Mouse (Mus musculus): ENCODE data around the gene Cnih3. TPM values are rescaled to one million over a fixed set of nuclear protein-coding genes. Genes with fewer than 3 reads are reported as not detected.

Cnih3 gene
- polyA plus RNA-seq, 1 experiment from 2014 or later, result 0.13 TPM

DNA sequence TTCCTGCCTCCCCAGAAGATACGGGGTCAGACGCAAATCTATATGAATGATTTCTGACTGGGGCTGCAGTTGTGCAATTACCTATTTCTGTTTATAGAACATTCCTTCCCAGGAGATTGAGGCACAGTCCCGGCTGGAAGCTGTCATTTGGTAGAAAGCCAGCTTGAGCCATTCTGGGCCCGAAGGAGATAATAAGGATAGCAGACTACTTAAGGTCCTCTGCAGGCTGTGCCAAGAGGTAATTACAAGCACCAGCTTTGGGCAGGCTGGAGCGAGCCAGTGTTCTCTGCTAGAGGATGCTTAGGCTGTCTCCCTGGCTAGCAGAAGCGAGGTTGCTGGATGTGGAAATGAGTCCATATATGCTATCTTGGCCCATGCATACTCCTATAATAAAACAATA lies 70.4 kb downstream of the Cnih3 start:
- Histone ChIP-seq H3K9me3 (replicated peaks; ENCODE audit: low read length) (no peaks in the 10 kb centered on the region), H3K27me3 (ENCODE audit: insufficient read depth, low read length) (no peaks in the 10 kb centered on the region), H3K9ac (ENCODE audit: low read depth, low read length) (no peak overlapping the region), H3K27ac (no peak overlapping the region), H3K36me3 (ENCODE audit: insufficient read depth, low read length) (no peaks in the 10 kb centered on the region), H3K4me2 (ENCODE audit: low read length) (no peak overlapping the region), H3K4me3 (replicated peaks; ENCODE audit: low read depth, low read length) (no peak overlapping the region), H3K4me1 (replicated peaks; ENCODE audit: insufficient read depth, low read length) (peaks cover 8% of the 10 kb centered on the region; the same call in 1 of the 2 replicates)
- no peak for DNase-seq (ENCODE audit: low spot score)
- no peak for TF ChIP-seq CTCF (IDR thresholded peaks at IDR 0.05; ENCODE audit: low read depth)
- no peak for ATAC-seq (replicated peaks; ENCODE audit: low FRiP score, low read depth)
- WGBS, result 62% methylated on average over 6 of the region's 6 CpGs

DNA sequence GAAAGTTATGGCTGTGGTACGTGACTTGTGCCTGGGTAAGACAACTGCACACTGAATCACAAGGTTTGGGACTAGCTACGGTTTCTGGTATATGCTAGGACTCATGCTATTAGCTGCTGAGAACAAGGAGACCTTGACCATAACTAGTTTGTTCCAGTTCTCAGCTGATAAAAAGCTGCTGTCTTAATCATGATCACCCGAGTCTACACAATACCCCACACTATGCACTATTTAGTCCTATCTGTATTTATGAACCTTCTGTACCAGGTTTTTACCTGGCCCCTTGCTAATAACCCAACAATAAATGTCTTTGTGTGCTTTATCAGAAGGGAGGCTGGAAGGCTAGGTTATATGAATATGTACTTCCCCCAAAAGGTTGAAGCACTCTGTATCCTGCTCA lies 72.5 kb downstream of the Cnih3 start:
- peaks cover 5% of the 10 kb centered on the region; the same call in 1 of the 2 replicates for H3K4me1 ChIP-seq (replicated peaks; ENCODE audit: insufficient read depth, low read length)
- H3K4me3 ChIP-seq (replicated peaks; ENCODE audit: low read depth, low read length), result no peak overlapping the region
- DNase-seq (ENCODE audit: low spot score) (no peak), ATAC-seq (replicated peaks; ENCODE audit: low FRiP score, low read depth) (no peak)
- H3K9ac ChIP-seq (ENCODE audit: low read depth, low read length), result no peak overlapping the region
- H3K9me3 ChIP-seq (replicated peaks; ENCODE audit: low read length), result no peaks in the 10 kb centered on the region
- H3K27ac ChIP-seq, result no peak overlapping the region
- 86% methylated on average over 3 of the region's 3 CpGs for WGBS
- no peak overlapping the region for H3K4me2 ChIP-seq (ENCODE audit: low read length)
- H3K36me3 ChIP-seq (ENCODE audit: insufficient read depth, low read length), result no peaks in the 10 kb centered on the region
- H3K27me3 ChIP-seq (ENCODE audit: insufficient read depth, low read length), result no peaks in the 10 kb centered on the region
- TF ChIP-seq CTCF (IDR thresholded peaks at IDR 0.05; ENCODE audit: low read depth), result no peak

DNA sequence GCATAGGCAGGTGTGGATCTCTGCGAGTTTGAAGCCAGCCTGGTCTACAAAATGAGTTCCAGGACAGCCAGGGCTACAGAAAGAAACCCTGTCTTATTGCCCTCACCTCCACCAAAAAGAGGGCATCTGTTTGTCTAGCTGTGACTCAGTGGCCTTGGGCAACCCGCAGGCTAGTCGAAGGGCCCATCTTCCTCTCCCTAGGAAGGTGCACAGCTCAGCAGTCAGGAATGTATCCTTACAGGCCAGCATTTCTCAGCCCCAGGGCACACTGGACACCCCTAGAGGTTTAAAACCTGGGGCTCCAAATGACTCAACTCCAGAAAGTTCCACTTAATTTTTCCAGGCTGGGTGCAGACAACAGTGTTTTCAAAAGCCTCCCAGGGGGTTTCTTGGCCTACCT lies 73.0 kb downstream of the Cnih3 start:
- no peak for ATAC-seq (replicated peaks; ENCODE audit: low FRiP score, low read depth)
- WGBS, result 90% methylated on average over 3 of the region's 3 CpGs
- Histone ChIP-seq H3K4me3 (replicated peaks; ENCODE audit: low read depth, low read length) (no peak overlapping the region), H3K27ac (no peak overlapping the region), H3K4me1 (replicated peaks; ENCODE audit: insufficient read depth, low read length) (0 out of 2 replicates have a peak, but pooled peaks cover under 1% of the 10 kb centered on the region), H3K9me3 (replicated peaks; ENCODE audit: low read length) (no peaks in the 10 kb centered on the region), H3K4me2 (ENCODE audit: low read length) (no peak overlapping the region), H3K27me3 (ENCODE audit: insufficient read depth, low read length) (no peaks in the 10 kb centered on the region), H3K9ac (ENCODE audit: low read depth, low read length) (no peak overlapping the region), H3K36me3 (ENCODE audit: insufficient read depth, low read length) (no peaks in the 10 kb centered on the region)
- DNase-seq (ENCODE audit: low spot score), result no peak
- no peak for TF ChIP-seq CTCF (IDR thresholded peaks at IDR 0.05; ENCODE audit: low read depth)

DNA sequence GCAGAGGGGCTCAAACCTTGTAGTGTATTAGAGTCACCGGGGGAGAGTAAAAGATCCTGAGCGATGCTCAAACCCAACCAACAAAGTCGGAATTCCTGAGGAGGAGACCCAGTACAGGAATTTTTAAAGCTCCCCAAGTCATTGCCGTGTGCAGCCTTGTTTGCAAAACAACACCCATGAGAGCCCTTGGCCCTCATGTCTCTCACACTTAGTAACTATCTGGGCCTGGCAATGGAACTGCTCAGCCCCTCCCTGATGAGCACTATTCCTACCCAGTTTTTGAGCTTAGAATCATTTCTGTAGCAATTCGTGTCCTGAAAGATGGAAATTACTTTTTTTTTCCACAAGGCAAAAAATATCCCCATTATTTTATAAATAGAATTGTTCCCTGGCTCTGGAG lies 74.0 kb downstream of the Cnih3 start:
- Histone ChIP-seq H3K36me3 (ENCODE audit: insufficient read depth, low read length) (no peaks in the 10 kb centered on the region), H3K9ac (ENCODE audit: low read depth, low read length) (no peak overlapping the region), H3K9me3 (replicated peaks; ENCODE audit: low read length) (no peaks in the 10 kb centered on the region), H3K27me3 (ENCODE audit: insufficient read depth, low read length) (no peaks in the 10 kb centered on the region), H3K4me2 (ENCODE audit: low read length) (no peak overlapping the region), H3K4me3 (replicated peaks; ENCODE audit: low read depth, low read length) (no peak overlapping the region), H3K27ac (no peak overlapping the region), H3K4me1 (replicated peaks; ENCODE audit: insufficient read depth, low read length) (no peaks in the 10 kb centered on the region)
- WGBS, result 70% methylated on average over 5 of the region's 5 CpGs
- DNase-seq (ENCODE audit: low spot score) (no peak), ATAC-seq (replicated peaks; ENCODE audit: low FRiP score, low read depth) (no peak)
- no peak for TF ChIP-seq CTCF (IDR thresholded peaks at IDR 0.05; ENCODE audit: low read depth)

DNA sequence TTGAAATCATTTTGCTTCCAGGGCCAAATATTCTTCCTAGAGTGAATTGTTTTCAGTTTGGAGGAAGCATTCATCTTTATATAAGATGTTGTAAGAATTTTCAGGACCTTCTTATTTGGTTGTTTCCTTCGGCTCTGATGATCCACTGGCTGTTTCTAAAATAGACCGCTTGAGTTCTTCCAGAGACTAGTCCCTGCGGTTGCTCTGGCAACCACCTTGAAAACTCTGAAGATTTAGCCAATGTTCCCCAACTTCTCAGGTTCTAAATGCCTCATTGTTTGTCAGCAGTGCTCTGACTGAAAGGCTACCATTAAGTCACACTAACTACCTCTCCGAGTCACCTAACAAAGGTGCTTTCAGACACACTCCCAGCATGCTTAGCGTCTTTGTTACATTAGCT lies 80.8 kb downstream of the Cnih3 start:
- DNase-seq (ENCODE audit: low spot score) (no peak), ATAC-seq (replicated peaks; ENCODE audit: low FRiP score, low read depth) (no peak)
- Histone ChIP-seq H3K4me2 (ENCODE audit: low read length) (no peak overlapping the region), H3K36me3 (ENCODE audit: insufficient read depth, low read length) (no peaks in the 10 kb centered on the region), H3K4me1 (replicated peaks; ENCODE audit: insufficient read depth, low read length) (no peaks in the 10 kb centered on the region), H3K9me3 (replicated peaks; ENCODE audit: low read length) (no peaks in the 10 kb centered on the region), H3K4me3 (replicated peaks; ENCODE audit: low read depth, low read length) (no peak overlapping the region), H3K27ac (no peak overlapping the region), H3K27me3 (ENCODE audit: insufficient read depth, low read length) (no peaks in the 10 kb centered on the region), H3K9ac (ENCODE audit: low read depth, low read length) (no peak overlapping the region)
- 84% methylated on average over 5 of the region's 5 CpGs for WGBS
- TF ChIP-seq CTCF (IDR thresholded peaks at IDR 0.05; ENCODE audit: low read depth), result no peak

DNA sequence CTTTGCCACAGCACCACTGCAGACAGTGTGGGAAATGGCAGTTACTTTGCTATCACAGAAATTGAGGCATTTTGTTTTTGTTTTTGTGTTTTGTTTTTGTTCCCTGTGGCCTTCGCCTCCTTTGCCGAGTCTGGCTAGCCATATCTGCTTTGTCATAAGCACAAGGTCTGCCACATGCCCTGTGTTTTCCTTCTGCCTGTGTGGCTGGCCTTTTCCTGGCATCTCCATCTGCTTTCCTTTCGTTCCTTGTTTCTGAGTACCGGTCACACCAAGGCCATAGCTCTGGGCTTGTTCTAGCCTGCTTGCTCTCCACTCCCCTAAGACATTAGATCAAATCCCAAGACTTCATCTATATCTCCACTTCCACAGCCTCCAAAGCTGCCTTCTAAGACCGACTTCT lies 83.0 kb downstream of the Cnih3 start:
- H3K4me3 ChIP-seq (replicated peaks; ENCODE audit: low read depth, low read length), result no peak overlapping the region
- H3K9ac ChIP-seq (ENCODE audit: low read depth, low read length), result no peak overlapping the region
- H3K27me3 ChIP-seq (ENCODE audit: insufficient read depth, low read length), result no peaks in the 10 kb centered on the region
- no peaks in the 10 kb centered on the region for H3K9me3 ChIP-seq (replicated peaks; ENCODE audit: low read length)
- DNase-seq (ENCODE audit: low spot score) (no peak), ATAC-seq (replicated peaks; ENCODE audit: low FRiP score, low read depth) (no peak)
- H3K36me3 ChIP-seq (ENCODE audit: insufficient read depth, low read length), result no peaks in the 10 kb centered on the region
- WGBS, result 64% methylated on average over 5 of the region's 5 CpGs
- no peak overlapping the region for H3K4me2 ChIP-seq (ENCODE audit: low read length)
- H3K27ac ChIP-seq, result no peak overlapping the region
- no peaks in the 10 kb centered on the region for H3K4me1 ChIP-seq (replicated peaks; ENCODE audit: insufficient read depth, low read length)
- no peak for TF ChIP-seq CTCF (IDR thresholded peaks at IDR 0.05; ENCODE audit: low read depth)

DNA sequence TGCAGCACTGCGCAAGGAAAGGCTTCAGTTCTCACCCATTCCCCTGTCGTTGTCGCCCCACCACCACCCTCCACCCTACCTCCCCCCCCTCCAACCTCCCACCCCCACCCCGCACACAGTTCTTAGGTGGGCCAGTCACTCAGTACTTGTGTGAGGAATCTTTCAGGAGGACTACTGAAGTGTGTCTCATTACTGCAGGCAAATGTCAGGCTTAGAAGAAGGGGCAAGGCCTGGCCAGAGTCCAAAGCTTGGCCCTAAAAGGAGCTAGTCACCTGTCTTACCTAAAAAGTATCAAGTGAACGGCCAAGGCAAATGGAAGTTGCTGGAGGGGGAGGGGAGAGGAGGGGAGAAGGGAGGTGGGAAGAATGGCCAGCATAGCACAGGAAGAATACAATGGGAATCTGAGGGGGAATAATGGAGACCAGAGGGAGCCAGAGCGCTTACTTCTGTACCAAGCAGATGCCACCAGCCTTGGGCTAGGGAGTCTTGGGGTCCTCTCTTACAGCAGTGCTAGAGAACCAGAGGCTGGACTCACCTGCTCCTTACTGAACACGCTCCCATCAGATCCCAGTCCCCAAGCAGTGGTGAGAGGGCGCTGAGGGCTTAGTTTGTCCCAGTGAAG lies 88.7 kb downstream of the Cnih3 start:
- H3K9me3 ChIP-seq (replicated peaks; ENCODE audit: low read length), result no peaks in the 10 kb centered on the region
- no peak overlapping the region for H3K4me3 ChIP-seq (replicated peaks; ENCODE audit: low read depth, low read length)
- TF ChIP-seq CTCF (IDR thresholded peaks at IDR 0.05; ENCODE audit: low read depth), result 0 out of 2 replicates have a peak, but pooled peaks have one; percentile 4
- H3K36me3 ChIP-seq (ENCODE audit: insufficient read depth, low read length), result no peaks in the 10 kb centered on the region
- peak; percentile 71; the same call in 1 of the 2 replicates for ATAC-seq (replicated peaks; ENCODE audit: low FRiP score, low read depth)
- peak overlapping the region; percentile 69 for H3K27ac ChIP-seq
- no peak for DNase-seq (ENCODE audit: low spot score)
- no peak overlapping the region for H3K9ac ChIP-seq (ENCODE audit: low read depth, low read length)
- H3K4me1 ChIP-seq (replicated peaks; ENCODE audit: insufficient read depth, low read length), result no peaks in the 10 kb centered on the region
- 67% methylated on average over 8 of the region's 8 CpGs for WGBS
- H3K27me3 ChIP-seq (ENCODE audit: insufficient read depth, low read length), result no peaks in the 10 kb centered on the region
- H3K4me2 ChIP-seq (ENCODE audit: low read length), result no peak overlapping the region

All from kidney, postnatal 0 days (tissue).